Mouse (Mus musculus) stomach, postnatal 0 days (tissue): ENCODE data around the gene Dmwd. TPM values are rescaled to one million over a fixed set of nuclear protein-coding genes. Genes with fewer than 3 reads are reported as not detected.

ENCODE experiments used
- ATAC-seq: fragments of 200-750 bp; cut with Nextera tagmentation; 2 replicates; pipeline ENCODE4 v1.8.0; 2017; ENCODE audit not compliant: low FRiP score, low TSS enrichment
- DNase-seq: peaks from one replicate; pipeline ENCODE4 v3.0.0-alpha.2; 2016; ENCODE audit warnings: low spot score
- H3K27ac ChIP-seq: fragments of 300-500 bp; sonication (generic); replicated peaks from 2 replicates; pipeline ENCODE4 v1.5.1; 2014; ENCODE audit warnings: mild to moderate bottlenecking, control low read depth
- H3K27me3 ChIP-seq: fragments of 300-500 bp; sonication (generic); 2 replicates; pipeline ENCODE4 v1.6.1; 2014; ENCODE audit warnings: low read length; ENCODE audit not compliant: control insufficient read depth, insufficient read depth
- H3K36me3 ChIP-seq: fragments of 300-500 bp; sonication (generic); 2 replicates; pipeline ENCODE4 v1.6.1; 2014; ENCODE audit warnings: low read length, mixed read lengths; ENCODE audit not compliant: control insufficient read depth, insufficient read depth
- H3K4me1 ChIP-seq: fragments of 300-500 bp; sonication (generic); replicated peaks from 2 replicates; pipeline ENCODE4 v1.6.1; 2014; ENCODE audit warnings: antibody characterized with exemption; ENCODE audit not compliant: control insufficient read depth, insufficient read depth
- H3K4me2 ChIP-seq: fragments of 300-500 bp; sonication (generic); replicated peaks from 2 replicates; pipeline ENCODE4 v1.6.1; 2014; ENCODE audit warnings: low read depth, mild to moderate bottlenecking, control low read depth, moderate library complexity
- H3K4me3 ChIP-seq: fragments of 300-500 bp; sonication (generic); 2 replicates; pipeline ENCODE4 v1.5.1; 2014; ENCODE audit warnings: low read depth, low read length, control low read depth
- H3K9ac ChIP-seq: fragments of 300-500 bp; sonication (generic); 2 replicates; pipeline ENCODE4 v1.6.1; 2014; ENCODE audit warnings: mild to moderate bottlenecking, low read length, control low read depth, mixed read lengths
- H3K9me3 ChIP-seq: fragments of 300-500 bp; sonication (generic); 2 replicates; pipeline ENCODE4 v1.6.1; 2016; ENCODE audit warnings: low read length; ENCODE audit not compliant: control insufficient read depth
- CTCF ChIP-seq: IDR thresholded peaks from 2 replicates; pipeline ENCODE4 v1.5.1; 2016; ENCODE audit warnings: antibody characterized with exemption, low read depth, mild to moderate bottlenecking, moderate library complexity
- EP300 ChIP-seq: optimal IDR thresholded peaks from 2 replicates; pipeline ENCODE3; 2016; ENCODE audit warnings: antibody characterized with exemption
- WGBS: fragments of 180-500 bp; shearing (Covaris S2); extraction: QIAGEN DNeasy Blood & Tissue Kit; methylation state at CpG from one replicate; pipeline ENCODE4 v1.1.7; 2014; 5-methylcytosine and 5-hydroxymethylcytosine counted together
- polyA plus RNA-seq: library from polyadenylated mRNA; unstranded; fragments of >200 nt; fragmentation: Nextera tagmentation; extraction: Ambion mirVana; gene quantifications from 2 replicates; pipeline ENCODE4 v1.2.1, GENCODE M21; 2015

Dmwd gene
- polyA plus RNA-seq, 1 experiment from 2014 or later, result 4.5 TPM

DNA sequence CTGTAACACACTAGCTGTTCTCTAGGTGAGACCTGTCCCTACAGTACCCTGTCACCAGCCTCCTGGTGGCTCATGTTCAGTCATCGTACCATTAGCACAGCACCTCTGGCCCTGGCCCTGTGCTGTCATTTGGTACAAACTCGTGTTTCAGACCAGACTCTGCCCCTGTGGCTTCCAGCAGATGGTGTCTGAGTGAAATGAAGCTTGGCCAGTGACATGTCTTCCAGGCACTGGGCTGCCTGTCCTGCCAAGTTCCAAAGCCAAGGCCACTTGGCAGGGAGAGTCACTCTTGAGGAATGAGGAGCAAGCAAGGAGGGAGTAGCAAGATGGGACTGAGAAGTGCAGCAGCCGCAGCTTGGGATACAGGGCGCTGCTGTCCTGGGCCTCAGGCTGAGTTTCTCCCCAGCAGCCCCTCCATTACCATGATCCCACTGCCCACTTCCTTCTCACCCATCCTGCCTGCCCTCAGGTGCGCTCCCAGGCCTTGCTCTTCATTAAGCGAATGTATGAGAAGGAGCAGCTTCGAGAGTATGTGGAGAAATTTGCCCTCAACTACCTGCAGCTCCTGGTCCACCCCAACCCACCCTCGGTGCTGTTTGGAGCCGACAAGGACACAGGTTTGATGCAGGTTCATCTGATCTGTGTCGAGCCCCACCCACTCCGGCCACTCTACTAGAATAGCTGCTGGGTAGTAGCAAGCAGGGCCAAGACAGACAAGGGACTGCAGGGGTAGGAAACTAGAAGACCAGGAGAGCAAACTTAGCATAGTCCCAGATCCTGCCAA lies 29.5 kb upstream of the Dmwd start:
- Histone ChIP-seq H3K9ac (no peak overlapping the region), H3K27ac (no peak overlapping the region), H3K4me1 (no peaks in the 10 kb centered on the region), H3K36me3 (peaks cover 42% of the 10 kb centered on the region), H3K9me3 (no peaks in the 10 kb centered on the region), H3K4me2 (no peak overlapping the region), H3K27me3 (no peaks in the 10 kb centered on the region), H3K4me3 (no peak overlapping the region)
- 90% methylated on average over 11 of the region's 11 CpGs for WGBS
- no peak for ATAC-seq
- DNase-seq, result no peak
- TF ChIP-seq EP300 (no peak), CTCF (no peak)

DNA sequence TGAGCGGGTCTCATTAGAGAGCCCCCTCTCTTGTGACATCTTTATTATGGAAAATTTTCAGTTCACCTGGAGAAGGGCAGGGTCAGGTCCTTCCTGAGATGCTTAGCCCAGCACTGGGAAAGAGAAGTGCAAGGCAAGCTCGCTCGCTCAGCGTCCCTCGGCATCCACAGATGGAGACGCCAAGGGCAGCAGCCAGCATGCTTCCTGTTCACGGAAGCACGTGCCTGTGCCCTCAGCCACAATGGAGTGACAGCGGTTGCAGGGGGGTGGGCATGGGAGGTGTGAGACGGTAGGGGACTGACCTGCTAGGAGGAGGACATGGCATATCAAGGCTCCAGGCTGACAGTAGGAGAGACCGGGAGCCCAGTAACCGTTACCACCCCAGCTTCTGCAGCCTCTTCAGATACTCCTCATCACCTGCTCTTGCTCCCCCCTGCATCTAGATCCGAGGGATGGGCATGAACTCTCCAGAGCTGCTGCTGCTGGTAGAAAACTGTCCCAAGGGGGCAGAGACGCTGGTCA lies 28.0 kb upstream of the Dmwd start:
- Histone ChIP-seq H3K27me3 (no peaks in the 10 kb centered on the region), H3K36me3 (peaks cover 34% of the 10 kb centered on the region), H3K9me3 (no peaks in the 10 kb centered on the region), H3K4me3 (no peak overlapping the region), H3K9ac (no peak overlapping the region), H3K4me1 (no peaks in the 10 kb centered on the region), H3K4me2 (no peak overlapping the region), H3K27ac (no peak overlapping the region)
- TF ChIP-seq EP300, result no peak
- no peak for TF ChIP-seq CTCF
- WGBS, result 84% methylated on average over 14 of the region's 14 CpGs
- no peak for DNase-seq
- ATAC-seq, result no peak

DNA sequence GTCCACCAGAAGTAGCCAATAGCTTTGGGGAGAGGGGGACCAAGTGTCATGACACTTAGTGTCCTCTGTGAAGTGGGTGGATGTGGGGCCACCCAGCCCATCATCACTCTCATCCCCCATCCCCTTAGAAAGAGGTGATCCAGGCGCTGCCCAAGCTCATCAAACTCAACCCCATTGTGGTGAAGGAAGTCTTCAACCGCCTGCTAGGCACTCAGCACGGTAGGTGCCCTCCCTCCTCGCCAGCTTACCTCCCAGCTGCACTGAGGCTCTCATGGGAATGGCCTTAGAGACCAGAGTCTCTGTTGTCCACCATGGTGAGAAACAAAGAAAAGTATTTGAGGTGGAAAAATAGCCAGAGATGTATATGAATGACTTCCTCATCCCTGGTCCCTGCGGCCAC lies 26.8 kb upstream of the Dmwd start:
- Histone ChIP-seq H3K4me2 (no peak overlapping the region), H3K4me3 (no peak overlapping the region), H3K36me3 (peaks cover 28% of the 10 kb centered on the region), H3K9me3 (no peaks in the 10 kb centered on the region), H3K27me3 (no peaks in the 10 kb centered on the region), H3K9ac (no peak overlapping the region), H3K27ac (no peak overlapping the region), H3K4me1 (no peaks in the 10 kb centered on the region)
- WGBS, result 88% methylated on average over 5 of the region's 5 CpGs
- DNase-seq (no peak), ATAC-seq (no peak)
- TF ChIP-seq CTCF (no peak), EP300 (no peak)

DNA sequence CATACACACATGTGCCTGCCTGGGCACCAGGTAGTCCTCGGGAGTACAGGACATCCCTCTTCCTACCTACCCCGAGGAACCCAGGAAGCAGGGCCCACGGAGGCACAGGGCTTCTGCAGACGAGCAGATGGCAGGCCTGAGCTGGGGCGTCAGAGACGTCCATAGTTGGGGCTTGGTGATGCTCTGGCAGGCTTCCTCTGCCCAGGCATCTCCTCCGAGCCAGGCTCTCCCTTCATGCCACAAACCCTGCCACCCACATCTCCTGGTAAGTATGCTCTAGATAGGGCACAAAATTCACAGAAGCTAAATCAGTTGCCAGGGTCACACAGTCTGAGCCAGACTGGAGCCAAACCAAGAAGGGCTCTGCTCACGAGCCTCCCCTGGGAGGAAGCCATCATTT lies 25.9 kb upstream of the Dmwd start:
- WGBS, result 80% methylated on average over 8 of the region's 8 CpGs
- TF ChIP-seq EP300 (no peak), CTCF (no peak)

DNA sequence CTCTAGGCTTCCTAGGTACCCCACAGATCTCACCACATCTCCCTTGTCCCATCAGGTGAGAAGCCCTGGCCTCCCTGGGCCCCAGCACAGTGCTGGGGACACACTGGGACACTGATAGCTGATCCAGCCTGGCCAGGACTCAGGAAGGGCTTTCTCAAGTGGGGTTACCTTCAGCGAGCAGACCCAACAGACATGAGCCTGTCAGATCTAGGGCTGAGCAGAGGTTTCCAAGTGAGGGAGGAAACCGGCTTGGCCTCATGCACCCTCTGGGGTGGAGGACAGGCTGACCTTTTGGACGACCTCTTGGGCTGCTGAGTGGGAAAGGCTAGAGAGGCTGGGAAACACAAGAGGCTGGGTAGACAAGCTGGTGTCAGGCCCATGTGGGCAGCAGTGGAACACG lies 24.9 kb upstream of the Dmwd start:
- no peaks in the 10 kb centered on the region for H3K27me3 ChIP-seq
- no peaks in the 10 kb centered on the region for H3K4me1 ChIP-seq
- peaks cover 24% of the 10 kb centered on the region for H3K36me3 ChIP-seq
- no peak overlapping the region for H3K27ac ChIP-seq
- no peak for TF ChIP-seq CTCF
- no peak for TF ChIP-seq EP300
- no peak overlapping the region for H3K4me3 ChIP-seq
- WGBS, result 65% methylated on average over 4 of the region's 4 CpGs
- no peaks in the 10 kb centered on the region for H3K9me3 ChIP-seq
- DNase-seq (no peak), ATAC-seq (no peak)
- H3K9ac ChIP-seq, result no peak overlapping the region
- H3K4me2 ChIP-seq, result no peak overlapping the region

More for the DNA sequence above, 25.9 kb upstream of the Dmwd start:
- Histone ChIP-seq H3K9me3 (no peaks in the 10 kb centered on the region), H3K4me3 (no peak overlapping the region), H3K27me3 (no peaks in the 10 kb centered on the region), H3K4me1 (no peaks in the 10 kb centered on the region), H3K4me2 (no peak overlapping the region), H3K9ac (no peak overlapping the region), H3K36me3 (peaks cover 24% of the 10 kb centered on the region), H3K27ac (no peak overlapping the region)
- ATAC-seq (no peak), DNase-seq (no peak)

DNA sequence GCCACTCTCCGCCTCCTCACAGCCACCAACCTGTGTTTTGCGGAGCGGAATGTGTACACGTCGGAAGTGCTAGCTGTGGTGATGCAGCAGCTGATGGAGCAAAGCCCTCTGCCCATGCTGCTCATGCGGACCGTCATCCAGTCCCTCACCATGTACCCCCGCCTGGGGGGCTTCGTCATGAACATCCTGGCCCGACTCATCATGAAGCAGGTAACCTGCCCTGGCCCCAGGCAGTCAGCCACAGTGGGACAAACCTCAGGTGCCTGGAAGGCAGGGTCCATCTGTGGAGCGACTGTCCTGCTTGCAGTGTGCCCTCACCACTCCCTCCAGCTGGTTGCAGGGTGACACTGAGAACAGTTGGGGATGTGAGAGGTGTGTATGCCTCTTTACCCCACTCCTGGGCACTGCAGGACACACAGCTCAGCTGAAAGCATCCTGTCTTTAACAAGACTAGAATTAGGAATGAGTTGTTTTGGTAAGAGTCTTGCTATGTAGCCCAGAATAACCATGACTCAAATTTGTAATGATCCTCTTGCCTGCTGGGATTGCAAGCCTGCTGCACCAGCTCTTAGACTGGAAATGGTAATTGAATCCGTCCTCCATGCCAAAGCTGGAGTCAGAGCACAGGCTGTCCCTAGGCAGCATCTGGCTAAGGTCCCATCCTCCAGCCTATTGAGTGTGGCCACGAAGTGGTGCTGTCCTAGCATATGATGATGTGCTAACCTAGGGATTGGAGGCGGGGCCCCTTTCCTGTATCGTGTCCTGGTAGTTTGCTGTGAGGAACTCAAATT lies 23.5 kb upstream of the Dmwd start:
- no peak overlapping the region for H3K4me2 ChIP-seq
- no peak overlapping the region for H3K27ac ChIP-seq
- no peaks in the 10 kb centered on the region for H3K27me3 ChIP-seq
- no peak for DNase-seq
- WGBS, result 84% methylated on average over 15 of the region's 15 CpGs
- H3K36me3 ChIP-seq, result peaks cover 19% of the 10 kb centered on the region
- ATAC-seq, result no peak
- H3K9ac ChIP-seq, result no peak overlapping the region
- no peak overlapping the region for H3K4me3 ChIP-seq
- TF ChIP-seq EP300 (no peak), CTCF (no peak)
- H3K9me3 ChIP-seq, result no peaks in the 10 kb centered on the region
- no peaks in the 10 kb centered on the region for H3K4me1 ChIP-seq
